Mouse (Mus musculus) adrenal gland, postnatal 25 days (tissue): Measurements from ENCODE around the gene Timm10. TPM values are rescaled to one million over a fixed set of nuclear protein-coding genes. Genes with fewer than 3 reads are reported as not detected.

Experiments used
- DNase-seq: peaks from one replicate; pipeline ENCODE4 v3.0.0; 2021; ENCODE audit warnings: mixed read lengths
- total RNA-seq: library from RNA; stranded (reverse); gene quantifications from 2 replicates; pipeline ENCODE4 v1.2.3, GENCODE M21; 2021

Gene Timm10
- total RNA-seq, 1 experiment from 2014 or later, result 43.8 TPM

GRCm38 (mm10) chr2:84819861-84820260 lies 6.9 kb upstream of the Timm10 start:
- DNase-seq, result no peak

- DNase-seq, result no peak
Measured at GRCm38 (mm10) chr2:84822552-84822951, 4.2 kb upstream of the Timm10 start, which contains the start of gene Smtnl1. Gene Smtnl1, minus strand, starts transcription at chr2:84822652.

GRCm38 (mm10) chr2:84823237-84823636 lies 3.6 kb upstream of the Timm10 start:
- DNase-seq, result no peak

GRCm38 (mm10) chr2:84827283-84827920 lies 605 bp downstream of the Timm10 start:
- peak; percentile 26 for DNase-seq

GRCm38 (mm10) chr2:84831666-84832391 lies 5.0 kb downstream of the Timm10 start:
- peak; percentile 75 for DNase-seq

GRCm38 (mm10) chr2:84837107-84837506 lies 10.3 kb downstream of the Timm10 start:
- no peak for DNase-seq

- no peak for DNase-seq
Measured at GRCm38 (mm10) chr2:84837817-84838592, 11.2 kb downstream of the Timm10 start.

GRCm38 (mm10) chr2:84838593-84838949 lies 11.8 kb downstream of the Timm10 start, which contains the start of gene Slc43a1:
Gene Slc43a1, plus strand, starts transcription at chr2:84838850.
- no peak for DNase-seq

- peak; percentile 9 for DNase-seq
Measured at GRCm38 (mm10) chr2:84838993-84839980, 12.5 kb downstream of the Timm10 start.

GRCm38 (mm10) chr2:84840016-84840747 lies 13.4 kb downstream of the Timm10 start:
- DNase-seq, result peak; percentile 70

GRCm38 (mm10) chr2:84840748-84841563 lies 14.2 kb downstream of the Timm10 start:
- DNase-seq, result no peak

GRCm38 (mm10) chr2:84841905-84842304 lies 15.1 kb downstream of the Timm10 start:
- DNase-seq, result no peak

GRCm38 (mm10) chr2:84843654-84844053 lies 16.9 kb downstream of the Timm10 start:
- no peak for DNase-seq

GRCm38 (mm10) chr2:84845226-84845625 lies 18.4 kb downstream of the Timm10 start:
- DNase-seq, result no peak

GRCm38 (mm10) chr2:84850407-84851129 lies 23.8 kb downstream of the Timm10 start:
- DNase-seq, result no peak

- peak; percentile 76 for DNase-seq
Measured at GRCm38 (mm10) chr2:84851130-84852040, 24.6 kb downstream of the Timm10 start.

- peak; percentile 51 for DNase-seq
Measured at GRCm38 (mm10) chr2:84855732-84856131, 28.9 kb downstream of the Timm10 start.

GRCm38 (mm10) chr2:84858551-84858950 lies 31.8 kb downstream of the Timm10 start:
- DNase-seq, result no peak
